8 mouse cellular contexts compared by ENCODE assay signal in the genomic region with DNA sequence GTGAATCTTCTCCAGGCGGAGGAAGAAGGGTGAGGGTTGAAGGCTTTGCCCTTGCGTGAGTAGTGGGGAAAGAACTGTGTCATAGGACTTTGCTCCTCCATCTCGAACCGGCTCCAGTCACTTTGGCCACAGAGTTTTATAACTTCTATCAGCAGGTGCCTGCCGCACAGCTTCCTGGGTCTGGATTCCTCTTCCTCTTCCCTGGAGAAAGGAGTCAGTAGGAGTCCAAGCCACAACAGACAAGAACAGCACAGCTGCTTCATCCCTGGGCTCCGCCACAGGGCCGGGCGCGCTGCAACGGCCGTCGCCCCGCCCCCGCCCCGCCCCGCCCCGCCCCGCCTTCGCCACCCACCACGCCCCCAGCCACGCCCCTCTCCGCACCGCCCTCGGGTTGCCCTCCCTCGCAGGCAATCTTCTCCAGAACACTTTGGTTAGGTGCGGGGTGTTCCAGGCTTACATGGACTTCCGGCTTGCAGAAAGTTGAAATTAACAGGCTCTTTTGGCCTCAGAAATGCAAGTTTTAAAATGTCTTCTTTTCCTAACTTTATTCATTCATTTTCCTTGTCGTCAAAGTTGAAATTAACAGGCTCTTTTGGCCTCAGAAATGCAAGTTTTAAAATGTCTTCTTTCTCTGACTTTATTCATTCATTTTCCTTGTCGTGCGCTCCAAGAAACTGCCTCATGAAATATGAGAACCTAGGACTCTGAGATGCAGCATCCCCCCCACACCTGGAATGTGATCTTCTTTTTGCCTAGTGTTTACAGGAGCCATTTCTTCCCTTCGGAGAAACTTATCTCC. TPM values are rescaled to one million over a fixed set of nuclear protein-coding genes. Genes with fewer than 3 reads are reported as not detected.
DNase-seq lines count a peak whose midpoint lies in the region; ATAC-seq and TF ChIP-seq lines count a peak whose summit lies in the region.

TSS of gene Insl6 (minus strand) at position 304 of the 799 bp plus-strand sequence.

- peak; percentile 92 for ATAC-seq in forebrain, embryonic 14.5 days
- ATAC-seq in limb, embryonic 11.5 days (ENCODE audit: insufficient number of reproducible peaks, low FRiP score, low TSS enrichment, low read depth): peak; percentile 95
- peak; percentile 93 for ATAC-seq in midbrain, embryonic 11.5 days (ENCODE audit: low FRiP score)

- peaks cover 2% of the 10 kb centered on the region for H3K4me1 ChIP-seq in bone marrow, adult 2 months (ENCODE audit: control insufficient read depth, insufficient read depth, low read length)
- no peaks in the 10 kb centered on the region for H3K4me1 ChIP-seq in forebrain, embryonic 14.5 days (ENCODE audit: control insufficient read depth, insufficient read depth, low read length)
- peaks cover 9% of the 10 kb centered on the region for H3K4me1 ChIP-seq in hindbrain, embryonic 10.5 days (replicated peaks)
- H3K4me1 ChIP-seq in limb, embryonic 11.5 days (ENCODE audit: control insufficient read depth, insufficient read depth, low read length): no peaks in the 10 kb centered on the region
- no peaks in the 10 kb centered on the region for H3K4me1 ChIP-seq in midbrain, embryonic 11.5 days (ENCODE audit: control insufficient read depth, insufficient read depth, low read length)

- H3K36me3 ChIP-seq in forebrain, embryonic 14.5 days (ENCODE audit: control insufficient read depth, insufficient read depth, low read length): no peaks in the 10 kb centered on the region
- H3K36me3 ChIP-seq in hindbrain, embryonic 10.5 days: no peaks in the 10 kb centered on the region
- H3K36me3 ChIP-seq in limb, embryonic 11.5 days (ENCODE audit: control insufficient read depth, insufficient read depth, low read length): no peaks in the 10 kb centered on the region
- H3K36me3 ChIP-seq in midbrain, embryonic 11.5 days (ENCODE audit: control insufficient read depth, insufficient read depth, low read length): no peaks in the 10 kb centered on the region

- DNase-seq in MN1 (ENCODE audit: low spot score): peak; percentile 71
- peak; percentile 53 for DNase-seq in forebrain, embryonic 14.5 days (ENCODE audit: low spot score)
- peak; percentile 83 for DNase-seq in hindbrain, embryonic 10.5 days (ENCODE audit: low spot score)
- DNase-seq in limb, embryonic 11.5 days (ENCODE audit: low spot score): peak; percentile 81
- peak; percentile 94 for DNase-seq in midbrain, embryonic 11.5 days (ENCODE audit: low spot score, missing footprints)
- peak; percentile 68 for DNase-seq in spleen, adult 12 weeks (ENCODE audit: low spot score)
- no peak for DNase-seq in frontal cortex, postnatal 25 days (ENCODE audit: low spot score in 2 of 2)

- peak within 1 kb of the TSS; percentile 57 for H3K4me3 ChIP-seq in bone marrow, adult 2 months (replicated peaks; ENCODE audit: control insufficient read depth, low read depth, low read length)
- H3K4me3 ChIP-seq in forebrain, embryonic 14.5 days (ENCODE audit: low read depth, low read length): peak within 1 kb of the TSS; percentile 22
- peak within 1 kb of the TSS; percentile 53 for H3K4me3 ChIP-seq in hindbrain, embryonic 10.5 days
- peak within 1 kb of the TSS; percentile 21 for H3K4me3 ChIP-seq in limb, embryonic 11.5 days (ENCODE audit: low read depth, low read length)
- peak within 1 kb of the TSS; percentile 30 for H3K4me3 ChIP-seq in midbrain, embryonic 11.5 days (ENCODE audit: low read depth, low read length)

- no peak for TF ChIP-seq POLR2A in bone marrow, adult 2 months (IDR thresholded peaks at IDR 0.05; ENCODE audit: borderline replicate concordance, control insufficient read depth, low read depth, low read length)

- peak within 1 kb of the TSS; percentile 52 for H3K4me2 ChIP-seq in forebrain, embryonic 14.5 days (ENCODE audit: low read length)
- peak within 1 kb of the TSS; percentile 58 for H3K4me2 ChIP-seq in limb, embryonic 11.5 days (ENCODE audit: low read depth, severe bottlenecking)
- peak within 1 kb of the TSS; percentile 55 for H3K4me2 ChIP-seq in midbrain, embryonic 11.5 days

- no peak for TF ChIP-seq CTCF in bone marrow, adult 2 months (IDR thresholded peaks at IDR 0.05; ENCODE audit: control insufficient read depth, insufficient read depth, low read length)

- WGBS in bone marrow, adult 2 months: 4% methylated on average over 31 of the region's 31 CpGs
- 5% methylated on average over 31 of the region's 31 CpGs for WGBS in forebrain, embryonic 14.5 days
- WGBS in hindbrain, embryonic 10.5 days: 6% methylated on average over 31 of the region's 31 CpGs
- WGBS in limb, embryonic 11.5 days: 5% methylated on average over 23 of the region's 31 CpGs
- WGBS in midbrain, embryonic 11.5 days: 6% methylated on average over 31 of the region's 31 CpGs

- no peaks in the 10 kb centered on the region for H3K27me3 ChIP-seq in forebrain, embryonic 14.5 days (replicated peaks; ENCODE audit: control insufficient read depth, insufficient read depth, low read length)
- H3K27me3 ChIP-seq in hindbrain, embryonic 10.5 days (ENCODE audit: insufficient read depth, poor library complexity, severe bottlenecking): peaks cover 18% of the 10 kb centered on the region; the same call in 1 of the 2 replicates
- no peaks in the 10 kb centered on the region for H3K27me3 ChIP-seq in limb, embryonic 11.5 days (ENCODE audit: control insufficient read depth, insufficient read depth, low read length)
- no peaks in the 10 kb centered on the region for H3K27me3 ChIP-seq in midbrain, embryonic 11.5 days (ENCODE audit: control insufficient read depth, insufficient read depth, low read length)

- no peak within 1 kb of the TSS; the same call in 1 of the 2 replicates for H3K9ac ChIP-seq in forebrain, embryonic 14.5 days (ENCODE audit: low read length)
- H3K9ac ChIP-seq in limb, embryonic 11.5 days (ENCODE audit: low read length): no peak within 1 kb of the TSS
- peak within 1 kb of the TSS; percentile 58 for H3K9ac ChIP-seq in midbrain, embryonic 11.5 days (ENCODE audit: low read length)

- H3K9me3 ChIP-seq in forebrain, embryonic 14.5 days (replicated peaks; ENCODE audit: control insufficient read depth, low read length): no peaks in the 10 kb centered on the region
- no peaks in the 10 kb centered on the region for H3K9me3 ChIP-seq in hindbrain, embryonic 10.5 days
- H3K9me3 ChIP-seq in limb, embryonic 11.5 days (ENCODE audit: control insufficient read depth, low read length): no peaks in the 10 kb centered on the region
- H3K9me3 ChIP-seq in midbrain, embryonic 11.5 days (ENCODE audit: control insufficient read depth, low read length): no peaks in the 10 kb centered on the region

- no peak within 1 kb of the TSS for H3K27ac ChIP-seq in bone marrow, adult 2 months (ENCODE audit: control insufficient read depth, insufficient read depth, low read depth, low read length, poor library complexity)
- no peak within 1 kb of the TSS for H3K27ac ChIP-seq in forebrain, embryonic 14.5 days (ENCODE audit: low read depth, low read length)
- H3K27ac ChIP-seq in hindbrain, embryonic 10.5 days: peak within 1 kb of the TSS; percentile 74
- no peak within 1 kb of the TSS for H3K27ac ChIP-seq in limb, embryonic 11.5 days (replicated peaks; ENCODE audit: low read depth, low read length)
- H3K27ac ChIP-seq in midbrain, embryonic 11.5 days (ENCODE audit: low read depth, low read length): no peak within 1 kb of the TSS

RNA-seq across cellular contexts. Expression of gene Insl6, which starts in this region (rescaled TPM):
- 1.4 and 2.9 TPM in 2 replicates for polyA plus RNA-seq in bone marrow, adult 2 months (2011; ENCODE audit: insufficient read depth, insufficient read length, low replicate concordance, missing spikeins)
- 2.3 and 3.2 TPM in 2 replicates for polyA plus RNA-seq in forebrain, embryonic 14.5 days (2014; fragmentation: Nextera tagmentation; extraction: Ambion mirVana)
- 9.7 and 10.8 TPM in 2 replicates for polyA plus RNA-seq in hindbrain, embryonic 10.5 days (2016; fragmentation: Nextera tagmentation; extraction: Ambion mirVana)
- polyA plus RNA-seq in limb, embryonic 11.5 days (2014; fragmentation: Nextera tagmentation; extraction: Ambion mirVana): 6.9 TPM in 2 replicates
- polyA plus RNA-seq in midbrain, embryonic 11.5 days (2014; fragmentation: Nextera tagmentation; extraction: Ambion mirVana): 6.3 and 8.0 TPM in 2 replicates

Comparison
In these comparisons a context has a peak if more than half of its experiments do, and no peak if none do; other contexts are left out.
1. DNase-seq: peak in MN1 (single experiment), forebrain, embryonic 14.5 days (single experiment), hindbrain, embryonic 10.5 days (single experiment), limb, embryonic 11.5 days (single experiment), midbrain, embryonic 11.5 days (single experiment) and spleen, adult 12 weeks (single experiment); none in frontal cortex, postnatal 25 days (0 of 2).
2. Peak in every context shown above with its lines, with median percentiles within 50 percentile points of each other: H3K4me3 ChIP-seq, ATAC-seq and H3K4me2 ChIP-seq.